Mouse (Mus musculus): ENCODE measurements around the gene Anxa9. TPM values are rescaled to one million over a fixed set of nuclear protein-coding genes. Genes with fewer than 3 reads are reported as not detected.

Anxa9 gene
- polyA plus RNA-seq, 1 experiment from 2014 or later, result 1.1 TPM

DNA sequence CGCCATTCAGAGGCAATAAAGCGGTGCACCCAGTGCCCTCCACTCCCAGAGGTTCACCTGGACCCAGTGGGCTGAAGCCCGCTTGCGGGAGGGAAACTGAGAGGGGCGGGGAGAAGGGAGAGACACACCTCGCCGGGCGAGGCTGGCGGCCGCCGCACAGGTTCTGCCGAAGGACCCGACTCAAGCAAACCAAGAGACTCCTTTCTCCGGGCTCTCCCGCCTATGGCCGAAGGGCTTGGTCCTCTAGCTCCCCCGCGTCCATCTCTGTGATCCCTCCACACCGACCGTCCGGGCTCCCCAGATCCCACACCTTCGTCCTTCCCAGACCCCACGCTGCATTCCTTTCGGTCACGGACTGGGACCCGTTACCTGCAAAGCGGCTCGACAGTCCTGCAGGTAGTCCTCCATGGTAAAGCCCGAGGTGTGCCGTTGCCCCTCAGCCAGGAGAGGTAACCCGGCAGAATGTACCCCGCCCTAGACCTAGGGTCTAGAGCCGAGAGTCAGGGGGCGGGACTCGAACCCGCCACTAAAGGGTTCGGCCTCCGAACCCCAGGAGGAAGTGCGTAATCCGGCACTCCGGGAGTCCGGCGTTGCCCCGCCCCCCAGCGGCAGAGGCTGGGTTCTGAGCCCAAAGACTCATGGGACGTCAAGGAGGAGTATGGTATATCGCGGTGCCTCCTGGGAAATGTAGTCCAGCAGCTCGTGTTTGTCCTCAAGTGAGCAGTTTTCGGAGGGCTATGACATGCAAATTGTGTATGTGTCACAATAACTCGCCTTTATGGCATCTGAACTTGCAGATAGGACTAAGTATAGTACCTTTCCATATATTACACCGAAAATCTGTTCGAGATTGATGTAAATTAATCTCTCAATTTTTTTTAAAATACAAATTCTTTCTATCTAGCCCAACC is 25.5 kb downstream of the Anxa9 start, which contains the start of the genes Mindy1 and Prune1:
Gene Mindy1 (plus strand): TSS at position 130 of the 911 bp plus-strand sequence.
Gene Prune1 (minus strand): TSS at position 861 of the 911 bp plus-strand sequence.
- WGBS, result under 1% methylated on average over 53 of the region's 53 CpGs

DNA sequence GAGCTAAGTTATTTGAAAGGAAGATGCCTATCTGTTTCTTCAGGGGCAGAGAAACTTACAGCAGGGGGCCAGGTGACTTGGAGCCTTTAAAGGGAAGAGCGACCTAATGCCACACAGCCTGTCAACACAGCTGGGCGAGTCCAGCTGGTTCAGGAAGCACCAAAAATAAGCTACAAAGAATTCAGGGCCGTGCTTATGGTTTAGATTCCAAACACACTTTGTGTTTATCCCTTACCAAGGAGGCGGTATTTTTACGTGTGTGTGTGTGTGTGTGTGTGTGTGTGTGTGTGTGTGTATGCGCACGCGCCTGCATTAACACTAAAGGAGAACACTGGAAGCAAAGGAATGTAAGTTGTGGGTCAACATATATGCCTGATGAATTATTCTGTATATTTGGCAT is 26.2 kb downstream of the Anxa9 start:
- H3K4me3 ChIP-seq, result peak overlapping the region; percentile 67
- peak overlapping the region; percentile 65 for H3K27ac ChIP-seq
- ATAC-seq, result no peak
- WGBS, result 25% methylated on average over 8 of the region's 8 CpGs
- peak overlapping the region; percentile 77 for H3K9ac ChIP-seq
- no peaks in the 10 kb centered on the region for H3K27me3 ChIP-seq
- peak overlapping the region; percentile 83 for H3K4me2 ChIP-seq
- H3K4me1 ChIP-seq, result peaks cover 41% of the 10 kb centered on the region
- 0 out of 2 replicates have a peak, but pooled peaks cover 4% of the 10 kb centered on the region for H3K36me3 ChIP-seq (ENCODE audit: poor library complexity, severe bottlenecking)
- H3K9me3 ChIP-seq (replicated peaks), result no peaks in the 10 kb centered on the region

More for the DNA sequence above, 25.5 kb downstream of the Anxa9 start, which contains the start of the genes Mindy1 and Prune1:
- Histone ChIP-seq H3K36me3 (ENCODE audit: poor library complexity, severe bottlenecking) (0 out of 2 replicates have a peak, but pooled peaks cover 4% of the 10 kb centered on the region), H3K4me2 (peak within 1 kb of the TSS; percentile 83), H3K9ac (peak within 1 kb of the TSS; percentile 87), H3K4me1 (peaks cover 41% of the 10 kb centered on the region), H3K4me3 (peak within 1 kb of the TSS; percentile 67), H3K27ac (peak within 1 kb of the TSS; percentile 96), H3K27me3 (no peaks in the 10 kb centered on the region), H3K9me3 (replicated peaks) (no peaks in the 10 kb centered on the region)
- ATAC-seq, result peak; percentile 95

DNA sequence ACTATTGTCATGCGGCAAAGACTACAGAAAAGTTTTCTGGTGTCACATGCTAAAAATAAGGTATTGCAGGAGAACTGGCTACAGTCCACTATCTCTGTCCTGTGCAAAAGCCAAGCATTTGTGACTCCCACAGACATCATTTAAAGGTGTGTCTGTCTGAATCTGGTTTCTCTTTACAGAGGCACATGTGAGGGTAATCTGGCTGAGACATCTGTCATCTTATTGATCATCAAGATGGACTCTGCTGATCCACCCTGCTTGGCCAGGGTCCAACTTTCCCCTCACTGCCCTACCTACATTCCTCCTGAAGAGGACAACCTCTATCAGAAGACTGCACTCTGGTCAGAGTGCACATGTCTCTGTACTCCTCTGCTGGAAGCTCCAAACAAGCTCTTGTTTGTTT is 29.8 kb downstream of the Anxa9 start:
- H3K9ac ChIP-seq, result no peak overlapping the region
- no peak overlapping the region for H3K4me2 ChIP-seq
- peaks cover 14% of the 10 kb centered on the region; the same call in 1 of the 2 replicates for H3K36me3 ChIP-seq (ENCODE audit: poor library complexity, severe bottlenecking)
- no peak for ATAC-seq
- H3K4me3 ChIP-seq, result no peak overlapping the region
- WGBS, result 97% methylated on average over 1 of the region's 1 CpGs
- no peak overlapping the region for H3K27ac ChIP-seq
- peaks cover 15% of the 10 kb centered on the region for H3K4me1 ChIP-seq
- no peaks in the 10 kb centered on the region for H3K27me3 ChIP-seq
- H3K9me3 ChIP-seq (replicated peaks), result no peaks in the 10 kb centered on the region

DNA sequence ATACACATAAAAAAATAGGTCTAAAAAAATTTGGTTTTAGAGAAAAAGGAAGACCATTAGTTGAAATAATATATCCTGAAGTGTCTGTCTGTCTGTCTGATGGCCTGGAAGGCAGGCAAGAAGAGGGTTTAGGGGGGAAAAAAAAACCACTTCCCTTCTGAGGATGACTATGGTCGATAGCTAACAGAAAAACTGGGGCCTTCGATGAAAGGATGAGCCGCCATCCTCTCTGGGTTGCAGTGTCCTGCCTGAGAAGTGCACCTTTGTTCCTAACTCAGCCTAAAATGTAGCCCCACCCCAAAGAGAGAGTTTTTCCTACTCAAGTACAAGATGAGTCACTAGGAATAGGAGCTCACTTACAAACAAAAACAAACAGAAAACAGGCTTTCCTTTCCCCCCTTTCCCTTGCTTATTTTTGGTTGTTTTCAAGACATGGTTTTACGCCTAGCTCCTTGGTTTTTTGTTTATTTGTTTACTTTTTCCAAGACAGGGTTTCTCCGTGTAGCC is 30.5 kb downstream of the Anxa9 start:
- Histone ChIP-seq H3K9ac (no peak overlapping the region), H3K27me3 (no peaks in the 10 kb centered on the region), H3K27ac (no peak overlapping the region), H3K4me1 (peaks cover 12% of the 10 kb centered on the region), H3K4me2 (no peak overlapping the region), H3K9me3 (replicated peaks) (no peaks in the 10 kb centered on the region), H3K36me3 (ENCODE audit: poor library complexity, severe bottlenecking) (peaks cover 14% of the 10 kb centered on the region; the same call in 1 of the 2 replicates), H3K4me3 (no peak overlapping the region)
- ATAC-seq, result no peak
- WGBS, result 82% methylated on average over 5 of the region's 5 CpGs

DNA sequence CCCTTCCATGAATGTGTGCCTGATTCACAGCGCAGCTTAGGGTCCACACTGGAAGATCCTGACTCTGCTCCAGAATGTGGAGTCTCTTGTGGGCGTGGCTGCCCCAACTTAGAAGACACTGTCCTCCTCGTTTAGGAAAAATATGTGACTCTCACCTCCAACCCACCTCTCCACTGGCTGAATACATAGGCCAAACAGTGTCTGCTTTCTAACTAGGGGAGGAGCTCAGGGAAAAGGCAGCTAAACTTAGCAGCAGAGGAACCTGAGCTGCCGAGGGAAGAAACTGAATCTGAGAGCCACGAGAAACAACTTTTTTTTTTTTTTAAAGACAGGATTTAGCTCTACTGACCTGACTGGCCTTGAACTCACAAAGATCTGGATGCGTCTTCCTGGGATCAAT is 31.8 kb downstream of the Anxa9 start:
- H3K36me3 ChIP-seq (ENCODE audit: poor library complexity, severe bottlenecking), result peaks cover 14% of the 10 kb centered on the region; the same call in 1 of the 2 replicates
- no peaks in the 10 kb centered on the region for H3K9me3 ChIP-seq (replicated peaks)
- H3K4me1 ChIP-seq, result peaks cover 4% of the 10 kb centered on the region; the same call in 1 of the 2 replicates
- no peak overlapping the region for H3K27ac ChIP-seq
- H3K4me3 ChIP-seq, result no peak overlapping the region
- H3K27me3 ChIP-seq, result no peaks in the 10 kb centered on the region
- ATAC-seq, result no peak
- H3K9ac ChIP-seq, result no peak overlapping the region
- 84% methylated on average over 6 of the region's 6 CpGs for WGBS
- no peak overlapping the region for H3K4me2 ChIP-seq

DNA sequence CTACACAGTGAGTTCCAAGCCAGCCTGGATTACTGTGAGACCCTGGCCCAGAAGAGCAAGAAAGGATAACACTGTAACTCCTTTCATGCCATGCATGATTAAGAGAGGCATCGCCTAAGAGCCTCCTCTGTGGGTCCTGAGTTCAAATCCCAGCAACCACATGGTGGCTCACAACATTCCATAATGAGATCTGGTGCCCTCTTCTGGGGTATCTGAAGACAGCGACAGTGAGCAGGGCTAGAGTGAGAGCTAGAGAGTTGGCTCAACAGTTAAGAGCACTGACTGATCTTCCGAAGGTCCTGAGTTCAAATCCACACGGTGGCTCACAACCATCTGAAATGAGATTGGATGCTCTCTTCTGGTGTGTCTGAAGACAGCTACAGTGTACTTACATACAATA is 32.5 kb downstream of the Anxa9 start:
- H3K27ac ChIP-seq, result no peak overlapping the region
- H3K9me3 ChIP-seq (replicated peaks), result no peaks in the 10 kb centered on the region
- H3K4me2 ChIP-seq, result no peak overlapping the region
- H3K36me3 ChIP-seq (ENCODE audit: poor library complexity, severe bottlenecking), result peaks cover 18% of the 10 kb centered on the region; the same call in 1 of the 2 replicates
- H3K4me3 ChIP-seq, result no peak overlapping the region
- no peak overlapping the region for H3K9ac ChIP-seq
- no peaks in the 10 kb centered on the region for H3K4me1 ChIP-seq
- no peaks in the 10 kb centered on the region for H3K27me3 ChIP-seq
- ATAC-seq, result no peak
- WGBS, result 96% methylated on average over 4 of the region's 4 CpGs

DNA sequence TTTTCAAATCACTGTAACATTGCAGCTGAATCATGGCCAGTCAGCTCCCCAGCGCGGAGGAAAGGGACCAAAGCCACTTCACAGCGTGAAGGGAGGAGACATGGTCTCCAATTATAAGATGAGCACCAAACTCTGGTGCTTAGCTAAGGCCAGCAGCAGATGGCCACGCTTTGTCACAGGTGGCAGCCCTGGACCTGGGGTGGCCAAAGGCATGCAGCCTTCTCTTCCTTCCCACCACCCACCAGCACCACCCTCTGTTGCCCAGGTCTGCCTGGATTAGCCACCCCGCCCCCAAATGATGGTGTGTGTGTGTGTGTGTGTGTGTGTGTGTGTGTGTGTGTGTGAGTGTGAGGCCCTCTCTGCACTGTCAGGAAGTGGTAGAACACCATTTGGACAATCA is 33.5 kb downstream of the Anxa9 start:
- Histone ChIP-seq H3K4me2 (no peak overlapping the region), H3K4me1 (no peaks in the 10 kb centered on the region), H3K4me3 (no peak overlapping the region), H3K27me3 (no peaks in the 10 kb centered on the region), H3K27ac (no peak overlapping the region), H3K36me3 (ENCODE audit: poor library complexity, severe bottlenecking) (peaks cover 24% of the 10 kb centered on the region), H3K9ac (no peak overlapping the region), H3K9me3 (replicated peaks) (no peaks in the 10 kb centered on the region)
- 94% methylated on average over 5 of the region's 5 CpGs for WGBS
- no peak for ATAC-seq

DNA sequence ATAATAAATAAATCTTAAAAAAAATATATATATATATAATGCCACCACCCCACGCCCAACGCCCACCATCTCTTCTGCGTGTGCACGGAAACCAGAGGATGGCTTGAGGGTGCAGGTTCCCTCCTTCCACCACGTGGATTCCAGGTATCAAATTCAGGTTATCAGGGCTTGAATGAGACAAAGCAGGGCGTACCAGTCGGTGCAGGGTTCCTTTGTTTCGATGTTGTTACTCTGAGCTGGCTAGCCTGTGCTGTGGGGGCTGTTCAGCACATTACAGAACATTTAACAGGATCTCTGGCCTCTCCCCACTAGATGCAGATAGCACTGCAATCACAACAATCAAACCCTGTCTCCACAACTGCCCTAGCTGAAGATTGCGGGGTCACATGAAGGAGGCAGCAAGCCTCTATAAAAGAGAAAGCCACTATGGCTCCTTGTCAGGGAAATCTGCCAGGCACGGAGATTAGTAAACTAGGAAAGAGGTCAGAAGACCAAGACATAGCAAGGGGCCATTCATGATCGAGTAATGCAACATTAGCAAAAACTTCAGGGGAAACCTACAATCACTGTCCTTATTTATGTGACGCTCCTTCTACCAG is 36.1 kb downstream of the Anxa9 start:
- Histone ChIP-seq H3K27ac (no peak overlapping the region), H3K27me3 (no peaks in the 10 kb centered on the region), H3K9me3 (replicated peaks) (no peaks in the 10 kb centered on the region), H3K4me3 (no peak overlapping the region), H3K36me3 (ENCODE audit: poor library complexity, severe bottlenecking) (peaks cover 42% of the 10 kb centered on the region), H3K9ac (no peak overlapping the region), H3K4me1 (no peaks in the 10 kb centered on the region), H3K4me2 (no peak overlapping the region)
- WGBS, result 82% methylated on average over 12 of the region's 12 CpGs
- ATAC-seq, result no peak

DNA sequence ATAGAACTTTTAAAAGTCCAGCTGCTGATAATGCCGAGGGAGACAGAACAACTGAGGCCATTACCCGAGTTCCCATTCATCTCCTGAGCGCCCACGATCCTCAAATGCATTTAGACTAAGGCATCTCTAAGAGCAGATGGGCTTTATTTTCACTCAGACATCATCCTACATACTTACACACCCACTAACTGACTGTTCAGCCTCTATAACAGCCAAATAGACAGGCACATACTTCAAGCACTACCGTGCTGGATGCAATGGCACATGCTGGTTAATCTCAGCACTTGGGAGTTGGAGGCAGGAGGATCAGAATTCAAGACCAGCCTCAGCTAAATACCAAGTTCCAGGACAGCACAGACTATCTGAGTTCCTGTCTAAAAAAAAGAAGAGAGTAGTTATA is 37.2 kb downstream of the Anxa9 start:
- ATAC-seq, result no peak
- H3K4me1 ChIP-seq, result no peaks in the 10 kb centered on the region
- 86% methylated on average over 5 of the region's 5 CpGs for WGBS
- no peak overlapping the region for H3K9ac ChIP-seq
- H3K4me3 ChIP-seq, result no peak overlapping the region
- peaks cover 46% of the 10 kb centered on the region for H3K36me3 ChIP-seq (ENCODE audit: poor library complexity, severe bottlenecking)
- H3K27me3 ChIP-seq, result no peaks in the 10 kb centered on the region
- H3K4me2 ChIP-seq, result no peak overlapping the region
- H3K27ac ChIP-seq, result no peak overlapping the region
- no peaks in the 10 kb centered on the region for H3K9me3 ChIP-seq (replicated peaks)

DNA sequence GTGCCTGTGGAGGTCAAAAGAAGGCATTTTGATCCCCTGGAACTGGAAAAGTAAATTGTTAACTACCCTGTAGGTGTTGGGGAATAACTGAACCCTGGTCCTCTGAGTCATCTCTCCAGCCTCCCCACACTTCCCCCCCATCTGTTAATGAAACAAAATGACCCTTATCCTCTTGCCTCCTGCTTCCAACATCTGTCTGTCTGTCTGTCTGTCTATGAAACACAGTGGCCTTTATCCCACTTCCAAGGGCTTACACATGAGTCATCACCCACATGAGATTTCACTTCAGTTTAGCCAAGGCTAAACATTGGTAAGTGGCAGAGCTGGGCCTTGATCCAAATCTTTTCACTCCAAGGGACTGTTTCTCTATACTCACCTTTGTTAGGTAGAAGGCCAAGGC is 39.1 kb downstream of the Anxa9 start:
- Histone ChIP-seq H3K27me3 (no peaks in the 10 kb centered on the region), H3K36me3 (ENCODE audit: poor library complexity, severe bottlenecking) (peaks cover 54% of the 10 kb centered on the region), H3K9ac (no peak overlapping the region), H3K4me2 (no peak overlapping the region), H3K4me1 (no peaks in the 10 kb centered on the region), H3K9me3 (replicated peaks) (no peaks in the 10 kb centered on the region), H3K27ac (no peak overlapping the region), H3K4me3 (no peak overlapping the region)
- ATAC-seq, result no peak

DNA sequence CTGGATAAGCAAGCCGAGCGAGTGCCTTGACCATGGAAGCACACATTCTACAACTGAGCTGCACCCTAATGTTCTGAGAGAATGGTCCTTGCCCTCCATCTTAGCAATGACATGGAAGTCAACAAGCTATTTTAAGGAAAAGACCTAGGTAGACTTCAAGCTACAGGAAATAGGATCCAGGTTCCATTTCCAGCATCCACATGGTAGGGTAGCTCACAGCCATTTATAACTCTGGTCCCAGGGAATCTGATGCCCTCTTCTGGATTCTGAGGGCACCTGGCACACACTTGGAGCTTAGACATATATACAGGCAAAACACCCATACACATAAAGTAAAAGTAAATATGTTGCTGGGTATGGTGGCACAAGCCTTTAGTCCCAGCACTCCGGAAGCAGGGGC is 40.9 kb downstream of the Anxa9 start:
- Histone ChIP-seq H3K27ac (no peak overlapping the region), H3K4me2 (no peak overlapping the region), H3K27me3 (no peaks in the 10 kb centered on the region), H3K4me3 (no peak overlapping the region), H3K9me3 (replicated peaks) (no peaks in the 10 kb centered on the region), H3K36me3 (ENCODE audit: poor library complexity, severe bottlenecking) (peaks cover 71% of the 10 kb centered on the region), H3K9ac (no peak overlapping the region), H3K4me1 (no peaks in the 10 kb centered on the region)
- WGBS, result 96% methylated on average over 3 of the region's 3 CpGs
- ATAC-seq, result no peak

DNA sequence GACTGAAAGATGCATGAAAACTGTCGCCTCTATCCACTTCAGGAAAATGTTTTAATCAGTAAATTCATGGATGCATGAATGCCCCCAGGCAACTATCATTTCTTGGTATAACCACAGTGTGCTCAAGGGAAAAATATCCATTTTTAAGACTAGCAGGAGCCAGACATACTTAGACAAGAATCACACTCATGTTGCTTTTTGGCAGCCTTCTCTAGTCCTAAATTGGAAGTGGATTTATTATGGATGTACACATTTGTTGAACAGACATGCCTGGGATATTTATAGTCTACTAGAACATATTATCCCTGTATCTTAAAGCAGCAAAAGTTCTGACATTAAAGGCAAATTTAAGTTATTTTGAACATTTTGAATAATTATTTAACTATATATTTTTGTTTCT is 42.3 kb downstream of the Anxa9 start:
- 82% methylated on average over 1 of the region's 1 CpGs for WGBS
- ATAC-seq, result no peak
- no peak overlapping the region for H3K4me2 ChIP-seq
- peaks cover 78% of the 10 kb centered on the region for H3K36me3 ChIP-seq (ENCODE audit: poor library complexity, severe bottlenecking)
- no peak overlapping the region for H3K27ac ChIP-seq
- no peaks in the 10 kb centered on the region for H3K9me3 ChIP-seq (replicated peaks)
- H3K4me3 ChIP-seq, result no peak overlapping the region
- H3K27me3 ChIP-seq, result no peaks in the 10 kb centered on the region
- H3K9ac ChIP-seq, result no peak overlapping the region
- no peaks in the 10 kb centered on the region for H3K4me1 ChIP-seq

Data from forebrain, embryonic 13.5 days (tissue).